Mouse (Mus musculus) heart, postnatal 25 days (tissue): ENCODE measurements around the gene Gm15319. TPM values are rescaled to one million over a fixed set of nuclear protein-coding genes. Genes with fewer than 3 reads are reported as not detected.
"Not testable (repeated sequence)": the region's sequence is repeated elsewhere in the genome, so short reads cannot be mapped to it uniquely, and the experiment has no call there.

ENCODE experiments used
- DNase-seq: peaks from one replicate; pipeline ENCODE4 v3.0.0; 2022; ENCODE audit warnings: low spot score
- intact Hi-C: fragments of 180-260 bp; cut with DNase I; formaldehyde crosslinking; loops from one replicate; pipeline ENCODE4 v1.15.1; 2025
- total RNA-seq, 2 experiments: library from RNA; stranded (reverse); gene quantifications; 2 replicates each; pipeline ENCODE4 v1.2.3; 2021

Gene Gm15319
- total RNA-seq, 2 experiments from 2014 or later, result 0.25 to 0.52 TPM

- DNase-seq, intact Hi-C loops: not testable (repeated sequence)
Measured at GRCm38 (mm10) chr8:20300042-20300441, 63.0 kb downstream of the Gm15319 start.

GRCm38 (mm10) chr8:20297939-20298505 lies 65.0 kb downstream of the Gm15319 start:
- intact Hi-C loops, result not testable (repeated sequence)
- peak; percentile 52 for DNase-seq

- intact Hi-C loops, result not testable (repeated sequence)
- DNase-seq, result peak; percentile 70
Measured at GRCm38 (mm10) chr8:20296803-20297702, 66.0 kb downstream of the Gm15319 start.

- DNase-seq, intact Hi-C loops: not testable (repeated sequence)
Measured at GRCm38 (mm10) chr8:20295881-20296280, 67.1 kb downstream of the Gm15319 start.

GRCm38 (mm10) chr8:20294826-20295225 lies 68.2 kb downstream of the Gm15319 start:
- DNase-seq, result peak; percentile 19

GRCm38 (mm10) chr8:20293966-20294365 lies 69.0 kb downstream of the Gm15319 start:
- DNase-seq, intact Hi-C loops: not testable (repeated sequence)

More at GRCm38 (mm10) chr8:20294826-20295225, 68.2 kb downstream of the Gm15319 start:
- intact Hi-C loops, result not testable (repeated sequence)

GRCm38 (mm10) chr8:20290015-20290414 lies 73.0 kb downstream of the Gm15319 start:
- DNase-seq, intact Hi-C loops: not testable (repeated sequence)

GRCm38 (mm10) chr8:20288878-20289277 lies 74.1 kb downstream of the Gm15319 start:
- DNase-seq, intact Hi-C loops: not testable (repeated sequence)

GRCm38 (mm10) chr8:20287706-20288105 lies 75.3 kb downstream of the Gm15319 start:
- DNase-seq, intact Hi-C loops: not testable (repeated sequence)
